Mouse (Mus musculus) Muller cell, postnatal 12 days (primary cell): ENCODE results near the gene Tnnt3.
A peak's percentile ranks its signal among the peaks of the same experiment; 100 is the strongest.

Experiments
- DNase-seq: peaks from one replicate; pipeline ENCODE4 v3.0.0-alpha.2; 2015; ENCODE audit errors: inconsistent ontology term

Gene Tnnt3

GRCm38 (mm10) chr7:142507453-142507852, 8.8 kb downstream of the Tnnt3 start:
- no peak for DNase-seq

GRCm38 (mm10) chr7:142509518-142509917, 10.9 kb downstream of the Tnnt3 start:
- DNase-seq: no peak

GRCm38 (mm10) chr7:142510021-142510777, 11.6 kb downstream of the Tnnt3 start:
- peak; percentile 20 for DNase-seq

GRCm38 (mm10) chr7:142514048-142514447, 15.4 kb downstream of the Tnnt3 start:
- DNase-seq: no peak

GRCm38 (mm10) chr7:142516221-142516978, 17.8 kb downstream of the Tnnt3 start:
- no peak for DNase-seq

GRCm38 (mm10) chr7:142517531-142517930, 18.9 kb downstream of the Tnnt3 start:
- DNase-seq: no peak

GRCm38 (mm10) chr7:142520331-142520730, 21.7 kb downstream of the Tnnt3 start:
- DNase-seq: no peak

- no peak for DNase-seq
Measured at GRCm38 (mm10) chr7:142522352-142522751, 23.7 kb downstream of the Tnnt3 start.

GRCm38 (mm10) chr7:142523200-142523990, 24.8 kb downstream of the Tnnt3 start:
- DNase-seq: no peak

- no peak for DNase-seq
Measured at GRCm38 (mm10) chr7:142525342-142526178, 26.9 kb downstream of the Tnnt3 start.

GRCm38 (mm10) chr7:142529350-142529749, 30.7 kb downstream of the Tnnt3 start:
- DNase-seq: no peak

- DNase-seq: no peak
Measured at GRCm38 (mm10) chr7:142531973-142532521, 33.4 kb downstream of the Tnnt3 start.

GRCm38 (mm10) chr7:142532671-142533058, 34.0 kb downstream of the Tnnt3 start, which contains the start of gene Mrpl23:
TSS of gene Mrpl23 (plus strand) at chr7:142532686.
- DNase-seq: no peak

- DNase-seq: peak; percentile 78
Measured at GRCm38 (mm10) chr7:142533059-142533855, 34.6 kb downstream of the Tnnt3 start.

- no peak for DNase-seq
Measured at GRCm38 (mm10) chr7:142535116-142535515, 36.5 kb downstream of the Tnnt3 start.

GRCm38 (mm10) chr7:142535832-142536231, 37.2 kb downstream of the Tnnt3 start:
- DNase-seq: no peak

GRCm38 (mm10) chr7:142537181-142537580, 38.5 kb downstream of the Tnnt3 start:
- no peak for DNase-seq

- peak; percentile 58 for DNase-seq
Measured at GRCm38 (mm10) chr7:142537879-142538278, 39.2 kb downstream of the Tnnt3 start.

GRCm38 (mm10) chr7:142538291-142538690, 39.7 kb downstream of the Tnnt3 start:
- DNase-seq: no peak

- DNase-seq: no peak
Measured at GRCm38 (mm10) chr7:142538766-142539165, 40.1 kb downstream of the Tnnt3 start.
